Mouse (Mus musculus) brain, embryonic 14.5 days (tissue): Measurements from ENCODE around the gene Rnf151. TPM values are rescaled to one million over a fixed set of nuclear protein-coding genes. Genes with fewer than 3 reads are reported as not detected.
"Not testable (repeated sequence)": the region's sequence is repeated elsewhere in the genome, so short reads cannot be mapped to it uniquely, and the experiment has no call there.

Experiments
- DNase-seq: peaks from one replicate; pipeline ENCODE4 v3.0.0-alpha.2; 2011; ENCODE audit warnings: low read depth
- CTCF ChIP-seq: fragments of 200-500 bp; IDR thresholded peaks from 2 replicates; pipeline ENCODE4 v1.5.1; 2012; ENCODE audit warnings: inconsistent platforms, mild to moderate bottlenecking, moderate library complexity, borderline replicate concordance; ENCODE audit not compliant: insufficient read depth, insufficient read length; ENCODE audit errors: extremely low read depth
- POLR2A ChIP-seq: fragments of 200-500 bp; IDR thresholded peaks from 2 replicates; pipeline ENCODE4 v1.6.1; 2012; ENCODE audit warnings: mild to moderate bottlenecking, inconsistent platforms, borderline replicate concordance; ENCODE audit not compliant: poor library complexity, insufficient read depth, insufficient read length, severe bottlenecking; ENCODE audit errors: extremely low read depth
- polyA plus RNA-seq: library from polyadenylated mRNA; depleted of rRNA; stranded (reverse); fragments of >200 nt; gene quantifications from 2 replicates; pipeline ENCODE4 v1.2.3, GENCODE M21; 2012

The Rnf151 gene
- polyA plus RNA-seq, 1 experiment, result 0.64 TPM

GRCm38 (mm10) chr17:24727618-24728017 is 9.8 kb upstream of the Rnf151 start, which contains the start of gene Rpl3l:
Gene Rpl3l (plus strand): TSS chr17:24727820.
- no peak for DNase-seq
- TF ChIP-seq POLR2A, result no peak
- TF ChIP-seq CTCF, result no peak

GRCm38 (mm10) chr17:24725637-24726390 is 8.0 kb upstream of the Rnf151 start:
- TF ChIP-seq CTCF (no peak), POLR2A (no peak)
- DNase-seq, result no peak

- DNase-seq, result peak; percentile 97
Measured at GRCm38 (mm10) chr17:24724184-24724583, 6.3 kb upstream of the Rnf151 start, which contains the start of gene Ndufb10. Gene Ndufb10 (minus strand): TSS chr17:24724478.

GRCm38 (mm10) chr17:24723881-24724180 is 6.0 kb upstream of the Rnf151 start:
- no peak for TF ChIP-seq CTCF
- TF ChIP-seq POLR2A, result no peak
- DNase-seq, result no peak

More at GRCm38 (mm10) chr17:24724184-24724583, 6.3 kb upstream of the Rnf151 start, which contains the start of gene Ndufb10:
- TF ChIP-seq POLR2A, result peak; percentile 57; the same call in 1 of the 2 replicates
- peak; percentile 98 for TF ChIP-seq CTCF

- TF ChIP-seq CTCF, result no peak
- TF ChIP-seq POLR2A, result no peak
- DNase-seq, result no peak
Measured at GRCm38 (mm10) chr17:24723122-24723880, 5.4 kb upstream of the Rnf151 start.

- no peak for DNase-seq
- TF ChIP-seq POLR2A, result no peak
- no peak for TF ChIP-seq CTCF
Measured at GRCm38 (mm10) chr17:24722220-24722924, 4.5 kb upstream of the Rnf151 start.

GRCm38 (mm10) chr17:24721383-24721955 is 3.6 kb upstream of the Rnf151 start:
- not testable (repeated sequence) for DNase-seq

GRCm38 (mm10) chr17:24720616-24721015 is 2.8 kb upstream of the Rnf151 start:
- not testable (repeated sequence) for DNase-seq

- DNase-seq, result peak; percentile 100
- TF ChIP-seq POLR2A (peak; percentile 85; the same call in 1 of the 2 replicates), CTCF (no peak)
Measured at GRCm38 (mm10) chr17:24719494-24720222, 1.8 kb upstream of the Rnf151 start.

- DNase-seq, result not testable (repeated sequence)
- TF ChIP-seq CTCF, result 0 out of 2 replicates have a peak, but pooled peaks have one; percentile 1
Measured at GRCm38 (mm10) chr17:24718938-24719337, 1.1 kb upstream of the Rnf151 start.

- no peak for TF ChIP-seq POLR2A
- TF ChIP-seq CTCF, result no peak
- DNase-seq, result no peak
Measured at GRCm38 (mm10) chr17:24716166-24716682, 1.6 kb downstream of the Rnf151 start.

GRCm38 (mm10) chr17:24715556-24715955 is 2.3 kb downstream of the Rnf151 start:
- DNase-seq, result no peak
- no peak for TF ChIP-seq CTCF
- no peak for TF ChIP-seq POLR2A
